Mouse (Mus musculus): ENCODE measurements around the gene Rd3.

DNA sequence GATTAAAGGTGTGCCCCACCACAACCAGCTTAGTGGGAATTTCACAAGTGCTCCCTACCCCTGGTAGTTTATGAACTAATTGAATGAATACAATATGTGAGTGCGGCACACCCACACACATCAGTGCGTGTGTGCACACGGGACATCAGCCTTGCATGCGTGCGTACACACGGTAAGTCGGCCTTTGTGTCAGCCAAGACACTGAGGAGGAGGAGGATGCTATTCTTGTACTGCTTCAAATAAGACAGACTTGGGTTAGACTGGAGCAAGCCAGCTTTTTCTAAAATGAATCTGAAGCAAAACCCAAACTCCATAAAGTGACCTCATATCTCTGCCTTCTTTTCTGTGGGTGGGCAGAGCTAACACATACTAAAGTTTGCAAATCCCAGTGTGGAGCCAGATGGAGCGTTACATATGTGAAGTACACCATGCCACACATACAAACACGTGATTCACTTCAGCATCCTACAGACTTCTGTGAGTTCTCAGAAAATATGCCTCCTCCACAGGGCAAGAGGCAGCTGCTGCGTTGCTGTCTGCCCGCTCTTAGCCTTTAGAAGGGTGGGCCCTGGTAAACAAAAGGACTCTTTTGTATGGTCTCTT, 24.3 kb upstream of the Rd3 start:
- TF ChIP-seq MAX (IDR thresholded peaks at IDR 0.05; ENCODE audit: low read depth) (no peak), POLR2A (IDR thresholded peaks at IDR 0.05; ENCODE audit: insufficient read length, low read depth) (no peak), MYOD1 (IDR thresholded peaks at IDR 0.05; ENCODE audit: control insufficient read depth in 1 of 3, insufficient read length in 2 of 3, low read depth in 2 of 3) (no peak), TCF12 (IDR thresholded peaks at IDR 0.05; ENCODE audit: insufficient read depth, poor library complexity, severe bottlenecking) (no peak), E2F4 (IDR thresholded peaks at IDR 0.05; ENCODE audit: insufficient read depth) (no peak), POLR2AphosphoS2 (IDR thresholded peaks at IDR 0.05; ENCODE audit: insufficient read length, low read depth) (no peak), REST (IDR thresholded peaks at IDR 0.05; ENCODE audit: insufficient read depth, insufficient read length) (no peak), MYOG (IDR thresholded peaks at IDR 0.05; ENCODE audit: control insufficient read depth in 1 of 3, insufficient read depth in 1 of 3, insufficient read length in 2 of 3, low read depth in 2 of 3) (no peak), USF1 (IDR thresholded peaks at IDR 0.05; ENCODE audit: low read depth) (no peak), SRF (IDR thresholded peaks at IDR 0.05; ENCODE audit: control insufficient read depth, insufficient read length, low read depth) (no peak)

Data from myocyte (in vitro differentiated cells).